Mouse (Mus musculus): ENCODE data around the gene Nppb. TPM values are rescaled to one million over a fixed set of nuclear protein-coding genes. Genes with fewer than 3 reads are reported as not detected.
A peak's percentile ranks its signal among the peaks of the same experiment; 100 is the strongest.

Nppb gene
- total RNA-seq (2021), result not detected
- long read RNA-seq, result 0 reads

DNA sequence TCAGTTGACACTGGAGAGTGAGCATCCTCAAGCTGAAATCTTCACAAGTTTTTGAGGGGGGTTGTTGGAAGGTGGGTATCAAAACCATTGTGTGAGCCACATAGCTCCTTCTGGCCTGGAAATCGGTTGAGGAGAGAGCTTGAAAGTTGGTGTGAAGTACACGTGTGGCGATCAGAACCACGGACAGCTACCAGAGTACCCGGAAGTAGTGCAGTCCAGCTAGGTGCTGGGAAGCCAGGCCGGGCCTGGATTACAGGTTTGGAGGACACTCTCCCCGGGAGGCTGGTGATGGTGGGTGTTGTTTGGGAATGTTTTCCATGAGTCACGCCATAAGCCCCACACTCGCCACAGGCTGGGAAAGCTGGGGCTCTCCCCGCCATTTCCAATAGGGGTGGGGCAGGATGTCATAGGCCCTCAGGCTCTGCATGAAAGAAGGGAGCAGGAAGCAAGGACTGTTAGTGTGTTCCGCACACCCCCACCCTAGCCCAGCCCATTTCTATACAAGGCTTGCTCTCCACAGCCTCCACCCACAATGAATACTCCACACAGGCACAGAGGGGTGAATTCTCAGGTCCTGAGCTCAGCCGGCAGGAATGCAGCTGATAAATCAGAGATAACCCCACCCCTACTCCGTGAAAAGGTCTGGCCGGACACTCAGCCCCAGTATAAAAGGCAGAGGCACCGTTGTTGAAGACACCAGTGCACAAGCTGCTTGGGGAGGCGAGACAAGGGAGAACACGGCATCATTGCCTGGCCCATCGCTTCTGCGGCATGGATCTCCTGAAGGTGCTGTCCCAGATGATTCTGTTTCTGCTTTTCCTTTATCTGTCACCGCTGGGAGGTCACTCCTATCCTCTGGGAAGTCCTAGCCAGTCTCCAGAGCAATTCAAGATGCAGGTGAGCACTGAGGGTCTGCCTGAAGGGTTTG is at the start of gene Nppb:
Gene Nppb (plus strand): TSS at position 584 of the 928 bp plus-strand sequence.
- DNase-seq (ENCODE audit: low spot score in 2 of 2), result no peak

DNA sequence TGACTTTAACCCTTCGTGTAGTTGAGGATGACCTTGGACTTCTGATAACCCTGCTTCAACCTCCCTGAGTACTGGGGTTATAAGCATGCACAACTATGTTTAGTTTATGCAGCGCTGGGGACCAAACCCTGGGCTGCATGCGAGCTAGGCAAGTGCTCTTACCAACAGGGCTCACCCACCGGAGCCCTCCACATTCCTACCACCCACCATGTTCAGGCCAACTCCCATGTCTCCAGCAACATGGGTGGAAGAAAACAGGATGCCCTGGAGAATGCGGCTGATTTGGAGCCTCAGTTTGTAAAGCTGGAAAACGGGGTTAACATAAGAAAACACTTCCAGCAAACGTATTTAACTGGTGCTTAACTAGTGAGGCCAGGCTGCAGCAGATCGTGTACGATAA is 49.7 kb upstream of the Nppb start:
- DNase-seq (ENCODE audit: low spot score in 2 of 2), result no peak

DNA sequence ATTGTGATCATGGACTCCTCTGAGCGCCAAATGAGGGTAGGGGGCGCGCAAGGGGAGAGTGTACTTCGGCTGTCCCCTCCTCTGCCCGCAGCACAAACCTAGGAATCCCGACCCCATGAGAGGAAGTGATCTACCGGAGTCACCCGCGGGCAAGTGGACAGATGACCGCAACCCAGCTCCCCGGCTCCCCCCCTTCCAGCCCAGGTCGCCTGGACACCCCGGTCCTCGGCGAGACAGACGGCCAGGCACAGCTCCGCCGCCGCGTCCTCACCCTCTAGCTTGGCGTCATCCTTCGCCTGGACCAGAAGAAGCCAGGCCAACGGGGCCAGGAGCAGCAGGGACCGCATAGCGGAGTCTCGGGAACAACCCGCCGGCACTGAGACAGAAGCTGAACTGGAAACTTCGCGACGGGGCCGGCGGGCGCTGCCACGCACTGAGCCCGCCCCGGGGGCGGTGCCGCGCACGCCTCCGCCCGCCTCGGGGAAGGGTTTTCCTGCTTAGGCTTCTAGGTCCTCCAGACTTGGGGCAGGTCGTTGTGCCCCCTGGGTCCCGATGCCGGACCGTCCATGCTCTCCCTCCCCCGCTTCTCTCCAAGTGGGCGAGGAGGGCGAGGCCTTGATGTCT is 49.1 kb upstream of the Nppb start, which contains the start of gene Plod1:
Gene Plod1 (minus strand): TSS at position 437 of the 624 bp plus-strand sequence.
- DNase-seq (ENCODE audit: low spot score in 2 of 2), result peak; percentile 74 to 83

DNA sequence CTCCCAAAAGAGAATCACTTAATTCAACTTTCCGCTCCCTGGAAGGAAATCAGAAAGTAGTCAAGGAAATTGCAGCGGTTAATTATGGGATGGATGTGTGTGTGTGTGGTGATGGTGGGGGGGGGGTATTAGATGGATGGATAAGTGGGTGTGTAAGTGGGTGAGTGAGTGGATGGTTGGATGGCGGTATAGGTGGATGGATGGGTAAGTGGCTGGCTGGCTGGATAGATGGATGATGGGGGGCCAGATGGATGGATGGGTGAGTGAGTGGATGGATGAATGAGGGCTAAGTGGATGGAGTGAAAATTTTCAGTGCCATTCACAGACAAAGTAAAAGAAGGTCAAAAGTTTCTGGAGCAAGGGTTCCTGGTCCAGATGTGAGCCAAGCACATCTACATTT is 48.6 kb upstream of the Nppb start:
- no peak for DNase-seq (ENCODE audit: low spot score in 2 of 2)

DNA sequence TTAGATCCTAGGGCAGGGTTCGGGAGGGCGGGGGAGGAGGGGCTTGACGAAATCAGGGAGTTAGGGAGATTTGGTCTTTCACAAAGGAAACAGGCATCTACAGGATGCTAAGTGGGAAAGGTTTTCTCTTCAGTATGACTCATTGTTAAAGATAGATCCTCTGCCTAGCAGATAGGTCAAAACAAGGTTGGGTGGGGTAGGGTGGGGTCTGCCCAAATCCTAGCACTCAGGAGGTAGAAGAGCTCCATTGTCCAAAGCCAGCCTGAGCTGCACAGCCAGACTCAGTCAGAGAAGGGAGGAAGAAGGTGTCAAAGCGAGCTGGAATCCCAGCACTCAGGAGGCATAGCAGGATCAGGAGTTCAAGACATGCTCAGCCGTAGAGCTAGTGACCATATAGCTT is 48.1 kb upstream of the Nppb start:
- DNase-seq (ENCODE audit: low spot score in 2 of 2), result no peak

DNA sequence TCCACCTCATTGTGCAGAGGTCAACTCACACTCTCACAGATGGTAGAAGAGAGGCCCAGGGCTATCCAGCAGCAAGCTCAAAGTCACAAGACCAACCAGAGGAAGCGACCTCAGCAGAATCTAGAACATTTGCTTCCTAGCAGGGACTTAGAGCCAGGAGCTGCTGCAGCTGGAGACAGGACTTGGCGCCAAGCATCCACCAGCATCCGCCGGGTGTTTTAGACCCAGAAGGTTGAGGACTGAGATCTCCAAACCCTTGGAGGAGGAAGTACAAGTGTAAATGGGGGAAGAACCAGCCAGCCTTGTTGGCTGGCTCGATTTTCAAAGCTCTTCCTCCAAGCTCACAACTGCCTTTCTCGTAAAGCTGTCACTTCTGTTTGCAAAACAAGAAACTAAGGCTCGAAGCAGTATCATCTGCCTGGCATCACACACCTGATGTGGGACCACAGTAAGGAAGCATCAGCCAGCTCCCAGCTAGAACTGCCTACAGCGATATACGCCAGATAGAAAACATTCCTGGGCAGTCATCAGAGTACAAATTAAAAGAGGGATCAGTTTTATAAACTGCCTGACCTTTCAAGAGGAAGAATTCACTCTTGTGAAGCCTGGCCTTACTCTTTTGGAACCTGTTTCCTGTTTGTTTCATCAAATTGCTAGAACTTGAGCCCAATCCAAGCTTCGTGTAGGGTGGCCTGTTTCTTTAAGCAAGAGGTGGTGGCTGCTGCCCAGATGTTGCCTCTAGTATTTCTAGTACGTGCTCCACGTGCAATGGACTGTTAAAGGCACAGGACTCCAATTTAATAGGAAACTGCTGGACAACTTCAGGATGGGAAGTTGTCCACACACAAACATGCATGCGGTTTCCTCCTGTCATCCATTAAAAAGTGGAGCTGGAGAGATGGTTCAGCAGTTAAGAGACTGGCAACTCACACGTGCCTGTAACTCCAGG is 47.2 kb upstream of the Nppb start:
- DNase-seq (ENCODE audit: low spot score in 2 of 2), result no peak

DNA sequence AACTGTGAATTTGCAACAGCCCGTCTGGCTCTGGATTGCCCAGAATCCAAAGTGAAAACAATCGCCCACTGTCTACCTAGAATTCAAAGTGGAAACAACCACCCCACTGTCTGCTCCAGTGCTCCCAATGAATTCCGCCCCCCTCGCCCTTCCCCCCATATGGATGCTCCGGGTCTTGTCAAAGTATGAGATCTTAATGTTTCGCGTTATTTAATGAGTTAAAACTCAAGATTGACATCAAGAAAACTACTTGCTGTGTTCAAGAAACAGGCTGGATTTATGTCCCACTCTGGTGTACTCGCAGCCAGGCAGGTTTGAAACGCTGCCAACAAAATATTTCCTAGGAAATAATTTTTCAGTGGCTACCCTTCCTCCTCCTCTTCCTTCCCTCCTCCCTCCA is 45.5 kb upstream of the Nppb start:
- DNase-seq (ENCODE audit: low spot score in 2 of 2), result peak in 1 of 2 experiments; percentile 39

DNA sequence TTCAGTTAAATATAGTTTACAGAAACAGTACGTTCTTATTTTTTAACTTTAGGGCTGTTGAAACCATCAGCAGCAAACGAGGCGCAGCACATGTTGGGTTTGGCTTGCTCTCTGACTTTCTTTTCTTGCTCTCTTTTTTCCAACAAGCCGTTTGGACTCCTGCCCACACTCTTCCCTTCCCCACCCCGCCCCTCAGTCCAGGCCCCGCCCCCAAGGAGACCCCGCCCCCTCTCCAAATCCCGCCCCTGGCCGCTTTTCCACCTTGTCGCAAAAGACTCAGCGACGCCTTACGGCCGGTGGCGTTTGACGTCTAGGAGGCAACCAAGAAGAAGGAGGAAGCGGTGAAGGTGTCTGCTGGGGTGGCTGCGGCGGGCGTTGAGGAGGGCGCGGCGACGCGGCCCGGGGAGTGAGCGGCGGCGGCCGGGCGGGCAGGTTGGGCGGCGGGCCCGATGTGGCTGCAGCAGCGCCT is 45.0 kb upstream of the Nppb start, which contains the start of gene 2510039O18Rik:
Gene 2510039O18Rik (plus strand): TSS at position 320 of the 469 bp plus-strand sequence.
- peak; percentile 85 to 87 for DNase-seq (ENCODE audit: low spot score in 2 of 2)

DNA sequence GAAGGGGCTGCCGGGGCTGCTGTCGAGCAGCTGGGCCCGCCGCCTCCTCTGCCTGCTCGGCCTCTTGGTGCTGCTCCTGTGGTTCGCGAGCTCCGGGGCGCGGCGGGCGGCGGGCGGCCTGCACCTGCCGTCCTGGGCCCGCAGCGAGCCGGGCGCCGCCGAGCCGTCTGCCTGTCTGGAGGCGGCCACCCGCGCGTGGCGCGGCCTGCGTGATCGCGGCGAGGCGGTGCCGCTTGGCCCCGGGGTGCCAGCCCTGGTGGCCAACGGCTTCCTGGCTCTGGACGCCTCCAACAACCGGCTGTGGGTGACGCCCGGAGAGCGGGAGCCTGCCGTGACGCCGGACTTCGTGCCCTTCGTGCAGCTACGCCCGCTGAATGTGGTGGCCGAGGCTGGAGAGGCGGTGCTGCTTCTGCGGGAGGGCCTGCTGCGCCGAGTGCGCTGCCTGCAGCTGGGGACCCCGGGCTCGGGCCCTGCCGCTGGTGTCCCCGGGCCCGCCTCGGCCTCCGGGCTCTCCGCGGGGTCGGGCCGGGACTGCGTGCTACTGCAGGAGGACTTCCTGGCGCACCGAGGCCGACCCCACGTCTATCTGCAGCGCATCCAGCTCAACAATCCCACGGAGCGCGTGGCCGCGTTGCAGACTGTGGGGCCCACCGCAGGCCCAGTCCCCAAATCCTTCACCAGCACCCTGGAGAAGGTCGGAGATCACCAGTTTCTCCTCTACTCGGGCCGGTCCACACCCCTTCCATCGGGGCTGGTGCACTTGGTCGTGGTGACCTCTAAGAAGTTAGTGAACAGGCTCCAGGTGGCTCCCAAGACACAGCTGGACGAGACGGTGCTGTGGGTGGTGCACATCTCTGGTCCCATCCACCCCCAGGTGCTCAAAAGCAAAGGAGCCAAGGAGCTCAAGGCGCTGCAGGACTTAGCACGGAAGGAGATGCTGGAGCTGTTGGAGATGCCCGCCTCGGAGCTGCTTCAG is 44.3 kb upstream of the Nppb start:
- peak; percentile 47 to 57 for DNase-seq (ENCODE audit: low spot score in 2 of 2)

DNA sequence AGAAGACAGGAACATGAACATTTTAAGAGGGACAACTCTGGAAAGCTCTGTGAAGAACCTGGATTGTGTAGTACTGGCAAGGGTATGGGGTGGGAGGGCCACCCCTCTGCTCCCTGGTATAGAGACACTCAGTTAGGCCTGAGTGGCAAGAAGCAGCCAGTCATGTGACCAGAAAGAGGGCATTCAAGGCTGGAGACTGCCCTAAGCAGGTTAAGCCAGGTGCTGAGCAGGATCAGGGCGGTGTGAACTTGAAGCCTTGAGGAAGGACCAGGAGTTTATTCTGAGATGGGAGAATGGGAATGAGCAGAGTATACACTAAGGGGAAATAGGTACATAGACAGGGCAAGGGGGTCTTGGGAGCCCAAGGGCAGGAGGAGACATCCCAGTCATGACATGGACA is 42.6 kb upstream of the Nppb start:
- DNase-seq (ENCODE audit: low spot score in 2 of 2), result no peak

DNA sequence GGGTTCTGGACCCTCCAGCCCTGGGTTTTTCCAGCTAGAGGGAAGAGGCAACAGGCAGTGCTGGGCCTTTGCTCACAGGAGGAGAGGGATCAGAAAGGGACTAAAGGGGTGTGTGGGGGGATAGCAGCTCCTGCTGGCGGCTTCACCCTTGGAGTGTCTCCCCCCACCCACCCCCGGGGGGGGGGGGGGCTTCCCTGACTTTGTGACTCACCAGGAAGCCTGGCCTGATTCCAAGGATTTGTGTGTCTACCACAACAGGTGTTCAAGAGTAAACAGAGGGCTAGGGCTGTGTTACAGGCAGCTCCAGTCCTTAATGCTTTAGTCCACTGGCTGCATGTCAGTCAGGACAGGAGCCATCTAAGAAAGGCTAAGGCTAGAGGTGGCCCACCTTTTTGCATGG is 38.1 kb upstream of the Nppb start:
- no peak for DNase-seq (ENCODE audit: low spot score in 2 of 2)

DNA sequence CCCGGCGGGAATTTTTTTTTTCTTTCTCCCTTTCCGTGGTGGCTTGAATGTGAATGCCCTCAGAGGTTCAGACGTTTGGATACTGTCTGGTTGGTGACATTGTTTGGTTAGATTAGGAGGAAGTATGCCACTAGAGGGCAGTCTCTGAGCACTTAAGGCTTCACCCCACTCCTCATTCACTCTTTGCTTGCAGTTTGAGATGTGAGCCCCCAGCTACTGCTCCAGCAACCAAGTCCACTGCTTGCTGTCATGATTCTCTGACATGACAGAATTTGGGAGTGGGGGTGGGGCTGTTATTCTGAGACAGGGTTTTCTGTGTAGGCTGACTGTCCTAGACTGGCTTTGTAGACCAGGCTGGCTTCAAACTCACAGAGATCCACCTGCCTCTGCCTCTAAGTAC is 32.0 kb upstream of the Nppb start:
- peak; percentile 40 to 60 for DNase-seq (ENCODE audit: low spot score in 2 of 2)

DNA sequence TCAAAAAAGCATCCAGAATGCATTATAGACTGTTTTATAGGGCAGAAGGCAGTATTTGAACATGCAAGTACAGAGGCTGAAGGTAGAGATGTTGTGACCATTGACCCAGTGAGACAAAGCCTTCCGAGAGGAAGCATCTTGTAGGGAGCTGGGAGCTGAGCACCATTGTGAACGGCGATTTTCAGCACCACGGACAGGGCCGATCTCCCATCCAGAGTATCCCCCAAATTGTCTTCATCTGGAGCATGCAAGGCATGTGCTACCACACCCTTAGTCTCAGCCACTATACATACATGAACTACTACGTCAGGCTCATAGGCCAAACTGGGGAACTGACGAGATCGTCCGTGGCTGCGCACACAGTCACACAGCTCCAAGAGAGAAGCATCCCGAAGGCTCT is 28.4 kb upstream of the Nppb start:
- no peak for DNase-seq (ENCODE audit: low spot score in 2 of 2)

DNA sequence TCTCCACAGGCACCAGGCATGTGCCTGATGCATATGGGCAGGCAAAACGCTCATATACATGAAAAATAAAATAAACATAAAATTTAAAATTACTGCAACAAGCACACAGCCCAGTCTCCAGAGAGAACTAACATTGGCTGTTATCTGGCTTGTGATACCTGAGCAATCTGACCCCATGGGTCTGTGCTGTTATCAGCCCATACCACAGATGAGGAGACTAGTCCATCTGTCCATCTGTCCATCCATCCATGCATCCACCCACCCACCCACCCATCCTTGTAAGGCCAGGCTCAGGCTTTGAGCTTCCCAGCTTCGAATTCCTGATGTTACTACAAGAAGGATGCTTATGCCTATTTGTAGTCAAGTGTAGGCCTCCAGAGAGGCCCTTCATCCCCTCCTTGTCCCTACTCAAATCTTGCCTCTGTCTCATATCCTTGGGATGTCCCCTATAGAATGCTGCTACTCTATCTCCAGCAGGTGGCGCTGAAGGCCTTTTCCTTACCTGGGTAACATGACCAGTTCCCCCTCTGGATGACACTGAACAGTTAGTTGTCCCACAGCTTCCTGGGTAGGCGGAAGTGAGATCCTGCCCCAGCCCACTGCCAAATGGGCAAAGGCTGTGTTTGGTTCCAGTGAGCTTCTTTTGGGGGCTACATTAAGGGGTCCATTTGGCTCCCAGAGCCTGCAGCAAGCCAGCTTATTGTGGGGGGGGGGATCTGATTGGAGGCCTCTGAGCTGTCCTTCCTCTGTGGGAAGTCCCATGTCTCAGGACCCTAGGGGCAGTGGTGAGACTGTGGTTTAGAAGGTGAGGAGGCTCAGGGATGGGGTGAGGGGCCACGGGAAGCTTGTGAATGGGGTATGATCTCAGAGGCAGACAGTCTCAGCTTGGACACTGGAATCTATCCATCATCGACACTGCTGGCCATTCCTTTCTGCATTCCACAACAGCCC is 25.4 kb upstream of the Nppb start:
- peak; percentile 69 to 71 for DNase-seq (ENCODE audit: low spot score in 2 of 2)

DNA sequence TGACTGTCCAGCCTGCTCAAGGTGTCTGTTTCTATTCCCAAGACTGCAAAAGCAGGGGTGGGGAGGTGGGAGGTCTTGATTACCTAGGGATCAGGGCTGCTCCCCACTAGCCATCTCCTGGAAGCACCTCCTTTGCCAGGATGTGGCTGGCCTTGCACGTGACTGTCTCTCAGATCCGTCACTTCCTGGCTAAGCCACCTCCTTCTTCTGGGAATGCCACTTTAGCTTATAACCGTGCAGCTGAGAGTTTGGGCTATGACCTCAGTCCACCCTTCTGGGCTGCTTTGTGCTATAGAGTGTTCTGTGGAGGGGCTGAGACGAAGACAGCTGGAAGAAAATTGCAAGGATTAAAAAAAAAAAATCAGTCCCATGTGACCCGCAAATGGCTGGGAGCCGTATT is 22.8 kb upstream of the Nppb start:
- DNase-seq (ENCODE audit: low spot score in 2 of 2), result no peak

DNA sequence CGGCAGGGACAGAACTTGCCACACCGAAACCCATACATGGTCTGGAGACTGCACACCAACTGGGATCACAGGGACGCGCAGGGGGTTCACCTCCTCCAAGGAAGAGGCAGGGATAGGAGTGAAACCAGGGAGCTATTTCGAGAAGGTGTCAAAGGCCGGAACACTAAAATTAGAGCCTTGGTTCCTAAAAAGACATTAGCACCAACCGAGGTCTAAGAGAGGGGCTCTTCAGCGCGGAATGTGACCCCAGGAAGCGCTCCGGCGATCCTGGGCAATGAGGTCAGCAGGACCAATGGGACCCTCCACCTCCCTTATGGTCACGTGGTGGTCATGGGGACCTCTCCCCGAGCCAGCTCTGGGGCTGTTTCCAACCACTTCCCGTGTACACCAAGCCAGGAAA is 22.0 kb upstream of the Nppb start:
- DNase-seq (ENCODE audit: low spot score in 2 of 2), result no peak

DNA sequence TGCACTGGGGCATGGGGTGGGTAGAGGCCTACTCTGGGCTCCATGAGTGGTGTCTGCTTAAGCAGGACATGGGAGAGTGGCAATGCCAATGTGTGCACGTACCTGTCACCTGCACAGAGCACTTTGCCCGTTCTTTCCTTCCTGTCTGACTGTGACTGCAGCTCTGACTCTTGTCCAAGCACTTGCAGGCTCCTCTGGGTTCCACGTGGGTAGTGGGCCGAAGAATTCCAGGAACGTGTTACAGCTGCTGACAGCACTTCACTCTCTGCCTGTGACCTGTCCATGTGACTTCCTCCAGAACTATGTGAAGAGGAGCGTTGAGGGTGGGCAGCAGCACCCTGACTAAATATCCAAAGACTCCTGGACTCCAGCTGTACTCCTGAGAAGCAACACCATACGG is 19.9 kb upstream of the Nppb start:
- no peak for DNase-seq (ENCODE audit: low spot score in 2 of 2)

DNA sequence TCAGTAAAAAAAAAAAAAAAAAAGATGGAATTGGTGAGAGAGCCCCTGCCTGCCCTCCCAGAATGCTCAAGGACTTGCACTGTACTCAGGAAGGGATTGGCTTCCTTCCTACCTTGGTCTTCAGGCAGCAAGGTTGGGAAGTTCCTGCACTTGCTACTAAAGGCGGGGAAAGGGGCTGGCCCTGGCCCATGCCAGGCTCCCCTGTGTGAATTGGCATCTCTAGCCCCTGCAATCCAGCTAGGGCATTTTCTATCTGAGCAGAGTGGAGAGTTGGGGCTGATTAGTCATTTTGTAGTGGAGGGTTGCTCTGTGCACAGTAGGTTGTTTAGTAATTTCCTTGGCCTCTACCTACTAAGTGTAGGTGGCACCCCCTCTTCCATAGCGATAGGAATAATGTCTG is 16.8 kb upstream of the Nppb start:
- no peak for DNase-seq (ENCODE audit: low spot score in 2 of 2)

DNA sequence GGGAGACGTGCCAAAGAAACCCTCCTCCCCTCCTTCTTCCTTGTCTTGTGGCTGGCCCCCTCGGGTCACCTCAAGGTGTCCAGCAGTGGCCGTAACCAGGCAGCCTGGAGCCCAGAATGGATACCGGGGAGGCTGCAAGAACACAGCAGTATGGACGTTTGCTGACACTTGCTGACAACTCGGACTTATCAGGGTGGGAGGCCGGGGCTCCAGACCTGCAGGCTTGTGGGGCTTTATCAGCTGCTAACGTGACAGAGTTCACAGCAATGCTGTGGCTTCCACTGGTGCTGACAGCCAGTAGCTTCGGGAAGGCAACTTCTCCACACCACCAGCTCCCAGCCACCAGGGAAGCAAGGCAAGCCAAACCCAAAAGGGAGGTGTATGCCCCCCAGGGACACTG is 16.3 kb upstream of the Nppb start:
- no peak for DNase-seq (ENCODE audit: low spot score in 2 of 2)
